Mouse (Mus musculus): ENCODE measurements around the gene Slc25a33. TPM values are rescaled to one million over a fixed set of nuclear protein-coding genes. Genes with fewer than 3 reads are reported as not detected.

Slc25a33 gene
- polyA plus RNA-seq, 1 experiment from 2014 or later, result 8.4 TPM

DNA sequence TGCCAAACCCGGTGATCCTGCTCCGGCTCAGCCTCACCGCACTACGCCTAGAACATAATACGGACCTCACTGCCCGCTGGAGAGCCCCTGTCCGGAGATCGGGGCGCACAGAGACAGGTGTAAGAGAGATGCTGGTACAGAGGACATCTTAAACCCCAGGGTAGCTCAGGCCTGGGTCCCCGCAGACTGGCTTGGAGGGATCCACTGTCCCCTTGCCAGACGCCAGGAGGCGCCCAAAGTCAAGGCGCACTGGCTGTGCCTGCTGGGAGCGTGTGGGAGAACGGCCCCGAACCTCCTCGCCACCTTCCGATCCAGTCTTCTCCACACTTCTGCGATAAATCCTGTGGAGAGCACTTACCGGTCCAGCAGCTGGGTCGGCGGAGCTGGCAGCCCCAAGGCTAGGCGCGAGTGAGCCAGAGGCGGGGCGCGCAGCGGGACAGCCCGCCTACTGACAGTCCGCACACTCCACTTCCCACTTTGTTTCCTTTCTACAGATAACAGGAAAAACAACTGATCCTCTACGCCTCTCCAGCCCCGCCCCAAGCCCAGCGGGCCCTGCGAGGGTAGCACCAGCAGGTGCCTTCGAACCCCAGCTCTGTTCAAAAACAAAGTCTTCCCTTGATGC lies 75.8 kb downstream of the Slc25a33 start:
- Histone ChIP-seq H3K27me3 (replicated peaks; ENCODE audit: control insufficient read depth, insufficient read depth, low read length) (no peaks in the 10 kb centered on the region), H3K4me2 (replicated peaks; ENCODE audit: low read depth) (peak overlapping the region; percentile 89), H3K4me1 (replicated peaks; ENCODE audit: control insufficient read depth, insufficient read depth, low read length) (no peaks in the 10 kb centered on the region), H3K36me3 (ENCODE audit: control insufficient read depth, insufficient read depth) (no peaks in the 10 kb centered on the region), H3K9me3 (ENCODE audit: control insufficient read depth) (no peaks in the 10 kb centered on the region), H3K9ac (ENCODE audit: low read depth, low read length) (peak overlapping the region; percentile 59), H3K27ac (ENCODE audit: low read depth, low read length) (peak overlapping the region; percentile 42; the same call in 1 of the 2 replicates), H3K4me3 (ENCODE audit: low read depth, low read length) (peak overlapping the region; percentile 54)
- 2% methylated on average over 35 of the region's 35 CpGs for WGBS
- ATAC-seq, result peak; percentile 55
- peak; percentile 89 for TF ChIP-seq CTCF (IDR thresholded peaks at IDR 0.05; ENCODE audit: low read depth)

DNA sequence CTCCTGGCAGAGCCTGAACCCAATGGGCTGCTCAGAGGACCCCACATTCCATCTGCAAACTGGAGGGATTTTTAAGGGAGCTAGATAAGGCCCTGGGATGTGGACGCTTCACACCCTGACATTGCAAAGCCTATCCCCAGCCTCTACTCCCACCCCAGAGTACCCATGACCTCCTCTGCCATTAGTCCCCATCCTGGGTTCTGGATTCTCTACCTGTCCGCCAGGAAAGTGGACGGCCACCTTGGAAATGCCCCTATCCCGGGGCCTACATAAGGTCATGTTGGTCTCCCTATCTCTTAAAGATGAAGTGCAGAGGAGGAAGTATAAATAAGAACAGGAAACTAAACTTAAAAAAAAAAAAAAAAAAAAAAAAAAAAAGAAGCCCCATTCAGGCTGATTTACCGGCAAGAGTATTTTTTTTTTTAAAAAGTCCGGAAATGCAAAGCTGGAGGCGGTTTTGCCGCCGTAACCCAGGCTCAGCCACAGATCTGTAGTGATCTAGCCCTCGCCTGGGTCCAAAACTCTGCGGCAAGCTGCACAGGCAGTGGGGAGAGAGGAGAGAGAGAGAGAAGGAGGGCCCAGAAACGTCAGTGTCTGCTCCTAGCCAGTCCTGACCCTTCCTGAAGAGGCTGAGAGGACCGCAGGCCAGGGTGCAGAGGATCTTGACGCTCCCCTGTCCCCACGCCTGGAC lies 76.4 kb downstream of the Slc25a33 start:
- no peaks in the 10 kb centered on the region for H3K27me3 ChIP-seq (replicated peaks; ENCODE audit: control insufficient read depth, insufficient read depth, low read length)
- H3K9ac ChIP-seq (ENCODE audit: low read depth, low read length), result no peak overlapping the region
- no peaks in the 10 kb centered on the region for H3K9me3 ChIP-seq (ENCODE audit: control insufficient read depth)
- ATAC-seq, result peak; percentile 21
- no peak for TF ChIP-seq CTCF (IDR thresholded peaks at IDR 0.05; ENCODE audit: low read depth)
- WGBS, result 29% methylated on average over 15 of the region's 15 CpGs
- H3K4me3 ChIP-seq (ENCODE audit: low read depth, low read length), result peak overlapping the region; percentile 54
- no peaks in the 10 kb centered on the region for H3K4me1 ChIP-seq (replicated peaks; ENCODE audit: control insufficient read depth, insufficient read depth, low read length)
- no peaks in the 10 kb centered on the region for H3K36me3 ChIP-seq (ENCODE audit: control insufficient read depth, insufficient read depth)
- peak overlapping the region; percentile 42; the same call in 1 of the 2 replicates for H3K27ac ChIP-seq (ENCODE audit: low read depth, low read length)
- H3K4me2 ChIP-seq (replicated peaks; ENCODE audit: low read depth), result peak overlapping the region; percentile 89

DNA sequence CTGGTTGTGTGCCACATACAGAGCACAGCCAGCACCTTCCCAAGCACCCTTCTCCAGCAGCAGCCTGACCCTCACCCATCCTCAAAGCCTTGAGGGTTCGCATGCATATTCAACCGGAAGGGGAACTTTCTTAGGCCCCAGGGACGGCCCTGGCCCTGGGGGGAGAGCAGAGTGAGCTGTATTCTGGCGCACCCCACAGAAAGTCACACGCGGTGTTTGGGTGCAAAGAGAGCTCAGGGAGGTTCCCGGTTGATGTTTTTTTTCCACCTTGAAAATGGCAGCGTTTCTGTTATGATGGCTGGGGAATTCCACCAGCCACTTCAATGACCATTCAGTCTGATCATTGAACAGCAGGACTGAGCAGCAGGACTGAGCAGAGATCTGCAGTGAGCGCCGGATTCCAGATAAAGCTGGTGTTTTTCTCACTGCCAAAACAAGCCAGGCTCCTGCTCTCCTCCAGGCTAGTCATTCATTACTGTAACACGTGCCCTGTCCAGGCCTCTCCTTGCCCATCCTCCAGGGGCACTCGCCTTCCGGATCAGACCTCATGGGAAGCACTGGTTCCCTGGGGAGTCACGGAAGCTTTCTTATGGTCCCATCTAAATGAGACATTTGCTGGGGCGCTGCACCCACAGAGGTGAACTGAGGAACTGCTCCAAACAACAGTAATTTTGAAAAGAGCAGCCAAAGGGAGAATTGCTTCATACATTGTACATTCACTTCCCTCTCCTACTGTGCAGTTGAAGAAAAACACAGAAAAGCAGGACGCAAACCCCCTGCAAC lies 77.7 kb downstream of the Slc25a33 start:
- no peaks in the 10 kb centered on the region for H3K36me3 ChIP-seq (ENCODE audit: control insufficient read depth, insufficient read depth)
- ATAC-seq, result 0 out of 2 replicates have a peak, but pooled peaks have one; percentile 31
- H3K4me3 ChIP-seq (ENCODE audit: low read depth, low read length), result no peak overlapping the region
- H3K4me1 ChIP-seq (replicated peaks; ENCODE audit: control insufficient read depth, insufficient read depth, low read length), result no peaks in the 10 kb centered on the region
- WGBS, result 45% methylated on average over 16 of the region's 16 CpGs
- H3K9me3 ChIP-seq (ENCODE audit: control insufficient read depth), result no peaks in the 10 kb centered on the region
- H3K9ac ChIP-seq (ENCODE audit: low read depth, low read length), result no peak overlapping the region
- peak; percentile 39 for TF ChIP-seq CTCF (IDR thresholded peaks at IDR 0.05; ENCODE audit: low read depth)
- H3K27me3 ChIP-seq (replicated peaks; ENCODE audit: control insufficient read depth, insufficient read depth, low read length), result no peaks in the 10 kb centered on the region
- H3K4me2 ChIP-seq (replicated peaks; ENCODE audit: low read depth), result no peak overlapping the region; the same call in 1 of the 2 replicates
- H3K27ac ChIP-seq (ENCODE audit: low read depth, low read length), result no peak overlapping the region

Small RNA genes lying within 50 kb of the gene (microRNA-seq; reads per million reads assigned to microRNA genes)
- gene Gm47301, result not detected

Other genes with a start within 250 kb of the Slc25a33 start
- gene Clstn1, start 187.8 kb downstream of the Slc25a33 start, polyA plus RNA-seq (2015; fragmentation: Nextera tagmentation; extraction: Ambion mirVana), result 34.3 and 34.7 TPM in 2 replicates
- gene Pik3cd, start 71.7 kb downstream of the Slc25a33 start, polyA plus RNA-seq (2015; fragmentation: Nextera tagmentation; extraction: Ambion mirVana), result 2.5 TPM in 2 replicates
- 8.7 and 9.6 TPM in 2 replicates for gene Tmem201, start 36.2 kb downstream of the Slc25a33 start, polyA plus RNA-seq (2015; fragmentation: Nextera tagmentation; extraction: Ambion mirVana)
- 26.4 and 26.5 TPM in 2 replicates for gene Spsb1, start 180.8 kb upstream of the Slc25a33 start, polyA plus RNA-seq (2015; fragmentation: Nextera tagmentation; extraction: Ambion mirVana)
- 33.1 and 37.5 TPM in 2 replicates for gene H6pd, start 234.7 kb upstream of the Slc25a33 start, polyA plus RNA-seq (2015; fragmentation: Nextera tagmentation; extraction: Ambion mirVana)